Mouse (Mus musculus) kidney, embryonic 14.5 days (tissue): ENCODE measurements around the gene Sbsn. TPM values are rescaled to one million over a fixed set of nuclear protein-coding genes. Genes with fewer than 3 reads are reported as not detected.

ENCODE experiments used
- ATAC-seq: fragments of 200-750 bp; cut with Nextera tagmentation; 2 replicates; pipeline ENCODE4 v1.8.0; 2017; ENCODE audit warnings: moderate number of reproducible peaks, mild to moderate bottlenecking, moderate TSS enrichment, moderate library complexity; ENCODE audit not compliant: low FRiP score, low TSS enrichment
- H3K27ac ChIP-seq: fragments of 300-500 bp; sonication (generic); 2 replicates; pipeline ENCODE4 v1.5.1; 2014; ENCODE audit warnings: low read depth, mild to moderate bottlenecking, low read length, moderate library complexity, mixed read lengths
- H3K27me3 ChIP-seq: fragments of 300-500 bp; sonication (generic); 2 replicates; pipeline ENCODE4 v1.6.1; 2014; ENCODE audit warnings: mild to moderate bottlenecking, low read length; ENCODE audit not compliant: control insufficient read depth, insufficient read depth
- H3K36me3 ChIP-seq: fragments of 300-500 bp; sonication (generic); 2 replicates; pipeline ENCODE4 v1.6.1; 2014; ENCODE audit warnings: low read length, mixed read lengths; ENCODE audit not compliant: control insufficient read depth, insufficient read depth
- H3K4me1 ChIP-seq: fragments of 300-500 bp; sonication (generic); 2 replicates; pipeline ENCODE4 v1.6.1; 2014; ENCODE audit warnings: low read length, mixed read lengths; ENCODE audit not compliant: control insufficient read depth, insufficient read depth
- H3K4me2 ChIP-seq: fragments of 300-500 bp; sonication (generic); replicated peaks from 2 replicates; pipeline ENCODE4 v1.6.1; 2014; ENCODE audit warnings: low read depth, mild to moderate bottlenecking, low read length
- H3K4me3 ChIP-seq: fragments of 300-500 bp; sonication (generic); 2 replicates; pipeline ENCODE4 v1.5.1; 2014; ENCODE audit warnings: mild to moderate bottlenecking, low read length
- H3K9ac ChIP-seq: fragments of 300-500 bp; sonication (generic); 2 replicates; pipeline ENCODE4 v1.6.1; 2014; ENCODE audit warnings: low read depth, mild to moderate bottlenecking, low read length, moderate library complexity
- H3K9me3 ChIP-seq: fragments of 300-500 bp; sonication (generic); 2 replicates; pipeline ENCODE4 v1.6.1; 2016; ENCODE audit warnings: low read length; ENCODE audit not compliant: control insufficient read depth
- whole genome bisulfite sequencing: fragments of 180-500 bp; shearing (Covaris S2); extraction: QIAGEN DNeasy Blood & Tissue Kit; methylation state at CpG from one replicate; pipeline ENCODE4 v1.1.7; 2014; 5-methylcytosine and 5-hydroxymethylcytosine counted together
- polyA plus RNA-seq: library from polyadenylated mRNA; unstranded; fragments of >200 nt; fragmentation: Nextera tagmentation; extraction: Ambion mirVana; gene quantifications from 2 replicates; pipeline ENCODE4 v1.2.1, GENCODE M21; 2014

Gene Sbsn
- polyA plus RNA-seq, 1 experiment from 2014 or later, result 1.1 TPM

- H3K27me3 ChIP-seq, result no peaks in the 10 kb centered on the region
- ATAC-seq, result no peak
- no peaks in the 10 kb centered on the region for H3K36me3 ChIP-seq
- no peak within 1 kb of the TSS for H3K4me2 ChIP-seq
- no peak within 1 kb of the TSS for H3K9ac ChIP-seq
- no peaks in the 10 kb centered on the region for H3K9me3 ChIP-seq
- 52% methylated on average over 15 of the region's 15 CpGs for WGBS
- H3K4me1 ChIP-seq, result no peaks in the 10 kb centered on the region
- H3K27ac ChIP-seq, result no peak within 1 kb of the TSS
- no peak within 1 kb of the TSS for H3K4me3 ChIP-seq
Observed at GRCm38 (mm10) chr7:30787377-30788022, 36.2 kb downstream of the Sbsn start, which contains the start of gene Krtdap. TSS of gene Krtdap (plus strand) at chr7:30787896.

- Histone ChIP-seq H3K9me3 (no peaks in the 10 kb centered on the region), H3K4me1 (no peaks in the 10 kb centered on the region), H3K4me2 (no peak overlapping the region), H3K4me3 (no peak overlapping the region), H3K9ac (no peak overlapping the region), H3K36me3 (no peaks in the 10 kb centered on the region), H3K27ac (no peak overlapping the region), H3K27me3 (no peaks in the 10 kb centered on the region)
- ATAC-seq, result no peak
- 82% methylated on average over 10 of the region's 10 CpGs for WGBS
Observed at GRCm38 (mm10) chr7:30790141-30790540, 38.9 kb downstream of the Sbsn start.

DNA sequence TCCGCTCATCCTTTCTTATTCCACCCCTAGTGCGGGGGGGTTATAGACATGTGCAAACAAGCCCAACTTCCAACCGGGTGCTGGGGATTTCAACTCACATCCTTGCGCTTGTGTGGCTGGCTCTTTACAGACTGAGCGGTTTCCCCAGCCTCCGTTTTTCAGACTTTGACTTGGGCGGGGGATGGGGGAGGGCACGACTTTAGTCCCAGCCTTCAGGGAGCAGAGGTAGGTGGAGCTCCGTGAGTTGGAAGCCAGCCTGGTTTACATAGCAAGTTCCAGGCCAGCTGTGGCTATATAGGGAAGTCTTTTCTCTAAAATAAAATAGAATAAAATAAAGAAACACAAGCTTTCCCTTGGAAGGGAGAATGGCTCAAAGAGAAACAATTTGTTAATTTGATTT, 40.6 kb downstream of the Sbsn start:
- Histone ChIP-seq H3K9me3 (no peaks in the 10 kb centered on the region), H3K9ac (no peak overlapping the region), H3K27me3 (no peaks in the 10 kb centered on the region), H3K4me3 (no peak overlapping the region), H3K36me3 (no peaks in the 10 kb centered on the region), H3K27ac (no peak overlapping the region), H3K4me2 (no peak overlapping the region), H3K4me1 (no peaks in the 10 kb centered on the region)
- ATAC-seq, result no peak
- 24% methylated on average over 9 of the region's 9 CpGs for WGBS

DNA sequence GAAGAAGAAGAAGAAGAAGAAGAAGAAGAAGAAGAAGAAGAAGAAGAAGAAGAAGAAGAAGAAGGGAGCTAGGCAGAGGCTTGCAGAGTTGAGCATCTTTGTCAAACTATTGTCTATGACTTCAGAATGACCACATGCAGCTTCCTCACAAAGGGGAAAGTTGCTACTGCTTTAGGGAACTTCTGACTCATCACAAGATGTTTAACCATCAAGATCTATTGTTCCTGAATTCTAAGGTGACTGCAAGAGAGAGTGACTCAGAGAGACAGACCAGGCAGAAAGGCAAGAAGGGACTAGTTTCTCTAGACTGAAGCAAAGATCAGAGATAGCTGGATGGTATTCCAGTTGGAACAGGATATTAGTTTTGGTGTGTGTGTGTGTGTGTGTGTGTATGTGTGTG, 43.6 kb downstream of the Sbsn start:
- Histone ChIP-seq H3K9ac (no peak overlapping the region), H3K9me3 (no peaks in the 10 kb centered on the region), H3K27me3 (no peaks in the 10 kb centered on the region), H3K4me1 (no peaks in the 10 kb centered on the region), H3K4me3 (no peak overlapping the region), H3K36me3 (no peaks in the 10 kb centered on the region), H3K4me2 (no peak overlapping the region), H3K27ac (no peak overlapping the region)
- ATAC-seq, result no peak

GRCm38 (mm10) chr7:30796790-30797189, 45.5 kb downstream of the Sbsn start:
- no peaks in the 10 kb centered on the region for H3K27me3 ChIP-seq
- H3K36me3 ChIP-seq, result no peaks in the 10 kb centered on the region
- no peak for ATAC-seq
- no peak overlapping the region for H3K9ac ChIP-seq
- no peak overlapping the region for H3K4me3 ChIP-seq
- no peaks in the 10 kb centered on the region for H3K4me1 ChIP-seq
- WGBS, result 81% methylated on average over 1 of the region's 1 CpGs
- H3K9me3 ChIP-seq, result peaks cover 5% of the 10 kb centered on the region; the same call in 1 of the 2 replicates
- H3K4me2 ChIP-seq, result no peak overlapping the region
- no peak overlapping the region for H3K27ac ChIP-seq

GRCm38 (mm10) chr7:30800653-30801052, 49.4 kb downstream of the Sbsn start:
- H3K9ac ChIP-seq, result no peak overlapping the region
- no peak overlapping the region for H3K4me3 ChIP-seq
- no peaks in the 10 kb centered on the region for H3K27me3 ChIP-seq
- no peak overlapping the region for H3K4me2 ChIP-seq
- peaks cover 5% of the 10 kb centered on the region; the same call in 1 of the 2 replicates for H3K9me3 ChIP-seq
- ATAC-seq, result no peak
- H3K27ac ChIP-seq, result no peak overlapping the region
- no peaks in the 10 kb centered on the region for H3K4me1 ChIP-seq
- H3K36me3 ChIP-seq, result no peaks in the 10 kb centered on the region

DNA sequence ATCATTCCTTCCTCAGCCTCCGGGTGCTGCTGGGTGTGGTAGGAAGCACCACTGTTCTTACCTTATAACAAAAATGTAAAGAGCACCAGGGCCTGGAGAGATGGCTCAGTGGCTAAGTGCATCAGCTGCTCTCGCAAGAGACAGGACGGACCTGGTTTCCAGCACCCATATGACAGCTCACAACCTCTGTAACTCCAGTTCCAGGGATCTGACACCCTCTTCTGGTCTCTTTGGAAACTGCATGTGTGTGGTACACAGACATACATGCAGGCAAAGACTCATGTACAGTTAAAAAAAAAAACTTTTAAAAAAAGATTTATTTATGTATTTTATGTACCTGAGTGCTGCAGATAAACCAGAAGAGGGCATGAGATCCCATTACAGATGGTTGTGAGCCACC, 52.0 kb downstream of the Sbsn start:
- Histone ChIP-seq H3K9me3 (peaks cover 5% of the 10 kb centered on the region; the same call in 1 of the 2 replicates), H3K4me2 (no peak overlapping the region), H3K4me3 (no peak overlapping the region), H3K27ac (no peak overlapping the region), H3K27me3 (no peaks in the 10 kb centered on the region), H3K4me1 (no peaks in the 10 kb centered on the region), H3K36me3 (no peaks in the 10 kb centered on the region), H3K9ac (no peak overlapping the region)
- no peak for ATAC-seq
- WGBS, result 92% methylated on average over 3 of the region's 3 CpGs

DNA sequence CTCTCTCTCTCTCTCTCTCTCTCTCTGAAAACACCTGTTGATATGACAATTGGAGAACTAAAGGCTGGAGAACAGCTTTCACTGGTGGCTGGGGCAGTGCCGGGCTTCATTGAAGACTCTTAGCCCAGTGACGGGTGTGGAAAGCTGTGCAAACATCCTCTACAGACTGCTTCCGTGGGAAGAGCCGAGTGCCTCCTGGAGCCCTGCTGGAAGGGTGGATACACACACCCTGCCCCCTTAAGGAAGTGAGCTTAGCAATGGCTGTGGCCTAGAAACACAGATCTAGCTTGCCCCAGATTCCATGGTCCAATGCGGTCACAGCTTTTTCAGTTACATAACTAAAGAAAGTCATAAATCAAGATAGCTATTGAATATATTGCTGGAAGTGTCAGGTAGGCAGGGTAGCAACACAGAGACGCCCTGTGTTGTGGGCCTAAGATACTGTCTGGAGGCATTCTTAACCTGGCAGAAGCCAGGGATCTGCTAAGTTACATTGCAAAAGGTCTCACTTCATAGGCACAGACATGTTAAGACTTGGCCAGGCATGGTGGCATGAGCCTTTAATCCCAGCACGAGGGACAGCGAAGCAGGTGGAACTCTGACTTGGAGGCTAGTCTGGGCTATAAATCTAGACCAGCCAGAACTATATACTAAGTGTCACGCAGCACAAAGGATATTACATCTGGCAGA, 52.9 kb downstream of the Sbsn start:
- ATAC-seq, result no peak
- 77% methylated on average over 9 of the region's 9 CpGs for WGBS
- H3K9me3 ChIP-seq, result peaks cover 5% of the 10 kb centered on the region; the same call in 1 of the 2 replicates

More for the DNA sequence above, 52.9 kb downstream of the Sbsn start:
- Histone ChIP-seq H3K27ac (no peak overlapping the region), H3K27me3 (no peaks in the 10 kb centered on the region), H3K36me3 (no peaks in the 10 kb centered on the region), H3K4me2 (no peak overlapping the region), H3K4me1 (no peaks in the 10 kb centered on the region), H3K9ac (no peak overlapping the region), H3K4me3 (no peak overlapping the region)
